Mouse (Mus musculus) erythroblast, embryonic 14.5 days (primary cell): ENCODE results near the gene 1700016C15Rik.

ENCODE experiments used
- GATA1 ChIP-seq: IDR thresholded peaks from 2 replicates; pipeline ENCODE4 v1.6.1; 2012; ENCODE audit warnings: low read length, inconsistent platforms, mixed read lengths
- TAL1 ChIP-seq: IDR thresholded peaks from 3 replicates; pipeline ENCODE4 v1.6.1; 2012; ENCODE audit warnings: low read length, inconsistent platforms, mixed read lengths

DNA sequence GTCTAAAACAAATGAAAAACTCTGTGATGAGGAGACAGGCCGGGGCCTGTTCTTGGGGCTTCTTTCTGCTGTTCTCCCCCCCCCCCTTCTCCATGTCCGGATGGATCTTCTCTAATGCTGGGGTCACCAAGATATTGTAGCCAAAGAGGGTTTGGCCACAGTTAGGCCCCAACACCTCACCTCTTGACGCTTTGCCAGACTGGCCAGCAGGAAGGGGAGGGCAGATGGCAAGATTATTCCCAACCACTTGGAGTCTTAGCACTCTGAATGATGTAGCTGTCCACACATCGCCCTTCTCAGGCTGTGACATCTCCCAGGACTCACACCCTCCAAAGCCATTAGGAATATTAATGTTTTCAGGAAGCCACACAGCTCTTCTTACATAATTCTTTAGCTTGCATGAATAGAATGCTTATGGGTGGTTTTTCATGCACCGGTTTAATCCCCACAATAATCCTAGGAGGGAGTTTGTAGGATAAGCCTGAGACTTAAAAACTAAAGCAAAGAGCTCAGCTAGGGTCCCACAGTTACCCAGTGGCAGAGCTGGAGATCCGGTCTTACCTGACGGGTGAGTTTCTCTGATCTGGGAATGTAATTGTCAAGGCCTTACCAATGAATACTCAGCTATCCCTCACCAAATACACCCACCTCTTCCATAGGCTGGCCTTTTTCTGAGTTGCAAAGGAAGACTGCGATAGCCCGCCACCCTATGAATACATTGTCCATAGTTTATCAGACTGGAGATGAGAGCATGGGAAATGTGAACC is 35.9 kb upstream of the 1700016C15Rik start:
- no peak for TF ChIP-seq TAL1
- no peak for TF ChIP-seq GATA1
